Mouse (Mus musculus): ENCODE data around the gene Hoxd9.

Gene Hoxd9

DNA sequence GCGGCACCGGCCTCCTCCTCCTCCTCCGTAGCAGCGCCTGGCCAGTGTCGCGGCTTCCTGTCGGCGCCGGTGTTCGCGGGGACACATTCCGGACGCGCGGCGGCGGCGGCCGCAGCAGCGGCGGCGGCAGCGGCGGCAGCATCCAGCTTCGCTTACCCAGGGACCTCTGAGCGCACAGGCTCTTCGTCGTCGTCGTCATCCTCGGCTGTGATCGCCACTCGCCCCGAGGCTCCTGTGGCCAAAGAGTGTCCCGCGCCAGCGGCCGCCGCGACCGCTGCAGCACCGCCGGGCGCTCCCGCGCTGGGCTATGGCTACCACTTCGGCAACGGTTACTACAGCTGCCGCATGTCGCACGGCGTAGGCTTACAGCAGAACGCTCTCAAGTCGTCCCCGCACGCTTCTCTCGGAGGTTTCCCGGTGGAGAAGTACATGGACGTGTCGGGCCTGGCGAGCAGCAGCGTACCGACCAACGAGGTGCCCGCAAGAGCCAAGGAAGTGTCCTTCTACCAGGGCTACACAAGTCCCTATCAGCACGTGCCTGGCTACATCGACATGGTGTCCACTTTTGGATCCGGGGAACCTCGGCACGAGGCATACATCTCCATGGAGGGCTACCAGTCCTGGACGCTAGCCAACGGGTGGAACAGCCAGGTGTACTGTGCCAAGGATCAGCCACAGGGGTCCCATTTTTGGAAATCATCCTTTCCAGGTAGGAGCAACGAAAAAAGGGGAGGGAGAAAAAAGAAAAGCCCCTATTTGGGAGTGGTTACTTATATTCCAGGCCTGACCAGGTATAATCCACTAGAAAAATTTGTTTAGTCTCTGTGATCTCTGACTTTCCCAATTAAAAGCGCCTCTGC lies 28.9 kb upstream of the Hoxd9 start:
- no peak for DNase-seq (ENCODE audit: extremely low spot score)

DNA sequence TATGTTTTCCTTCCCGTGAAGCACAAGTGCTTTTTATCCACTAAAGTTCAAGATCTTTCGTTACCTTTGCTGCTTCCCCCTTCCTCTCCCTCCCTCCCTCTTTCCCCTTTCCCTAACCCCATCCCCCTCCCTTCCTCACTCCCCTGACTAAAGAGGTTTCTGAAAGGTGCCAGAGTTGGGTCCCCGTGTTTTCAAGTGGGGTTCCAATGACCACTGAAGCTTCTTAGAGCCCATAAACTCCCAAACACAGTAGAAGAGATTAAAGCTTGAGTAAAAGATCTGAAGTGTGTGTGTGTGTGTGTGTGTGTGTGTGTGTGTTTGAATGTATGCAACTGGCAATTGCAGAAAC lies 28.3 kb upstream of the Hoxd9 start:
- no peak for DNase-seq (ENCODE audit: extremely low spot score)

DNA sequence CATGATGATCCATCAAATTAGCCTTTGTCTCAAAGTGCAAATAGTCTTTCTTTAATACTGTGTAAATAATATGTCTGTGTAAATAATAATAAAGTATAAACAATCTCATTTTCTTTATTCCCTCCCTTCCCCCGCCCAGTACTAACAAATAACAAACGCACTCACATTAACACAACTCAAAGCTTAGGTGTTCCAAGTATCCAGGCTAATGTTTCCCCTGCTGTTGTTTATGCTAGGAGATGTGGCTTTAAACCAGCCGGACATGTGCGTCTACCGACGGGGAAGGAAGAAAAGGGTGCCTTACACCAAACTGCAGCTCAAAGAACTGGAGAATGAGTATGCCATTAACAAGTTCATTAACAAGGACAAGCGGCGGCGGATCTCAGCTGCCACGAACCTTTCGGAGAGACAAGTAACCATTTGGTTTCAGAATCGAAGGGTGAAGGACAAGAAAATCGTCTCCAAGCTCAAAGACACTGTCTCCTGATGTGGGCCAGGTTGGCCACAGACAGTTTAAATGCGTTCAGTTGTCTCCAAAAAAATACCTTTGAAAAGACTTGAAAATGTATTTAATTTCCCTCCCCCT lies 27.8 kb upstream of the Hoxd9 start:
- no peak for DNase-seq (ENCODE audit: extremely low spot score)

DNA sequence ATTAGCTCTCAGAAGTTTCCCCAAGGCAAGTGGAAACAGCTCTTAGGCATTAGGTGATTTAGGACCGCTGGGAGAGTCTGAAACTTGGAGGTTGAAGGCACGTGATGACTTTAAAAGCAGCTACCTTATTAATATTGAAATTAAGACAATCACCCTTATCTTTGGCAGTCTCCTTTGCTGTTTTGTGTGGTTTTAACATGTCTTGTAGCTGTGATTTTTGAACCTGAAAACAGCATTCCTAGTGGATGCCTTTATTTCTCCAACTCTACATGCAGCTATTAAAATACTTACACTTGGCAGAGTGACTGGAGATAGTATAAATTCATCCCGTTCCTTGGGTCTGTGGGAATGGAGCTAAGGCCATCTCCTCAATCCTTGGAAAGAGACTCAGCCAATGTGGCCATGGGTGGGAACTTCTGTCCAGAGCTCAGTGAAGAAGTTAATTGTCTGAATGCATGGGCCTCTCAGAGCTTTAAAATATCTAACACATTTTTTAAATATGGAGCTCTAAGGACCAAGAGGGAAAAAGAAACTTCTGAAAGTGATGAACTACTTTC lies 26.8 kb upstream of the Hoxd9 start:
- DNase-seq (ENCODE audit: extremely low spot score), result no peak

DNA sequence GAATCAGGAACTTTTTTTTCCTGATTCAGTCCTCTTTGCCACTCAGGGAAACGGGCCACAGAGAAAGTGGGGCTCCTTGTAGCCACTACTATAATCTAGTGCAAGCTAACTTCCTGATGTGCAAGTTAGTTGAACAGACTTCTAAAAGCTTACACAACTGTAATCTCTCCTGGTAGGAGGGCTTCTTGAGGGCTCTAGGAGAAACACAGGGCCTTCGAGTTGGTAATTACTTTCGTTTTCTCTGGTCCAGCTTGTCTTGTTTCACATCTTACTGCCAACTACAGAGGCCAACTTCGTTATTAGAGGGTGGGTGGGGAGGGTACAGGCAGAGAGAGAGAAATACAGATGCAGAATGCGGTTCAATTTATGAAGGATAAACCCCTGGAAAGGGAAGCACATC lies 25.7 kb upstream of the Hoxd9 start:
- no peak for DNase-seq (ENCODE audit: extremely low spot score)

DNA sequence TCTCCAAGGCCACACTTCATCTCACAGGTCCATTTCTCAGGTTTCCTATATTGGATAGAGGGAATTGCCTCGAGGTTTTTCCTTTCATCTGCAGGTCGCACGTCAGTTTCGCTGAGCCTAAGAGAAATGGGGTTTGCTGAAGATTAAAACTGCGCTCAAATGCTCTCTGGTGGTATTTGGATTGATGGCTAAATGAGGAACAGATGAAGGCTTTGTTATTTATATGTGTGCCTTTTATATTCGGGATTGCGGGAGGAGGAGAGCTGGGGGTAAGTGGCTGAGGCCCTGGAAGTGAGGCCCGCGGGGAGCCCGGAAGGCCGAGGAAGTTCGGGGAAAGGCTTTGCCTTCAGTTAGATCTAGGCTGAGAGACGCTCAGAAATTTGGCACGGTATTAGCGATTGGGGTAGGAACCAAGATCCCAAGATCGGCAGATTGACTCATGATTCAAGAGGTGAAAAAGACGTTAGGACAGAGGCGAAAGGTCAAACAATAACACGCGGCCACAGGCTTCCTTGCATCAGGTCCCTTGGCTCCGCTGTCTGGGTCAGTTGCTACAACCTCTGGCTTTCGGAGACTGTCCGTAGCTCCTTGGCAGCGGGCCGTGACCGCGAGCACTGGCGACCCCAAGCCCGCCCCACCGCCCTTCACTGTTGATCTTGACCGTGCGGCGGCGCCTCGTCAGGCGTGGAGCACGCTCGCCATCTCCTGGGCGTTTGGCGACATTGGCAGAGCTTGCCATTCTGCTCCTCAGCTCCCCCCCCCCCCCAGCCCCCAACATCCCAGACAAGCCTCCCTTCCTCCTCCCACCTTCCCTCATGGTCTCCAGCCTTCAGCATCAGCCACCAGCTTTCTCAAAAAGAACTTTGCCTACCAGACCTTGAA lies 24.8 kb upstream of the Hoxd9 start:
- peak; percentile 80 for DNase-seq (ENCODE audit: extremely low spot score)

DNA sequence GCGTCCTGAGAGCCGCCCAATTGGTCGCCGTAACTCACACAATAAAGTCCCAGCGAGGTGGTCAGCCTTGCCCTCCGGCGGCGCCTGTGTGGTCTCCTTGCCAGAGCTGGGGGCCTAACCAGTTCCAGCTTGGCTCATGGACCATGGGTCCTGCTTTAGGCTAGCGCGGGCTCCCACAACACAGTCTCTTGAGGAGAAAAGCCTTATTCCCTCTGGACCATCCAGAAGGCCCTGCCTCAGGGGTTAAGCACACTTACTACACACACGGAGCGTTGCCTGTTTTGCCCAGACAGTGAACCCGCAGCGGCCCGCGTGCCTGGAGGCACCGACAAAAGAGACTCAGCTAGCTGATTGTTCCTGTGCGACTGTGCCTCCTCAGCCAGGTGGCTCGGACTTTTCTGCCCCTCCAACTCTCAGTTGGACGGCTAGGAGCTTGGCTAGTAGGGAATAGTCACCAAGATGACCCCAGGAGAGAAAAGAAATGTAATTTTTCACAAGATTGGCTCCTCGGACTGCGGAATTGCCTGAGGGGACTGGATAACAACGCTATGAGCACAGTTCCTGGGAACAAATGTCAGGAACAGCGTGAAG lies 23.6 kb upstream of the Hoxd9 start:
- DNase-seq (ENCODE audit: extremely low spot score), result no peak

DNA sequence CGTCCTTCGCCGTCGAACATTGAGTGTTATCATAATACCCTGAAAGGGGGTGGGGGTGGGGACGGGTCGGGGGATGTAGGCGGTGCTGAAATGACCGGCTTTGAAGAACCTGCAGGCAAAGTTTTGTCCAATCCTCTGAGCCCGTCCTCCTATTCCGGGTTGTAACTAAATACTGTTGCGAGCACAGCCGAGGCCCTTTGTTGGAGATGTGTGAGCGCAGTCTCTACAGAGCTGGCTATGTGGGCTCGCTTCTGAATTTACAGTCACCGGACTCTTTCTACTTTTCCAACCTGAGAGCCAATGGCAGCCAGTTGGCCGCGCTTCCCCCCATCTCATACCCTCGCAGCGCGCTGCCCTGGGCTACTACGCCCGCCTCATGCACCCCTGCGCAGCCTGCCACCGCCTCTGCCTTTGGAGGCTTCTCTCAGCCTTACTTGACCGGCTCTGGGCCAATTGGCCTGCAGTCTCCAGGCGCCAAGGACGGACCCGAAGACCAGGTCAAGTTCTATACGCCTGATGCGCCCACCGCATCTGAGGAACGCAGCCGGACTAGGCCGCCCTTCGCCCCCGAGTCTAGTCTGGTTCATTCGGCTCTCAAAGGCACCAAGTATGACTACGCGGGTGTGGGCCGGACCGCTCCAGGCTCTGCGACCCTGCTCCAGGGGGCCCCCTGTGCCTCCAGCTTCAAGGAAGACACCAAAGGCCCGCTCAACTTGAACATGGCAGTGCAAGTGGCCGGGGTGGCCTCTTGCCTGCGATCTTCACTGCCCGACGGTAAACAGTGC lies 22.5 kb upstream of the Hoxd9 start, which contains the start of gene Hoxd12:
TSS of gene Hoxd12 (plus strand) at position 133 of the 785 bp plus-strand sequence.
- no peak for DNase-seq (ENCODE audit: extremely low spot score)

DNA sequence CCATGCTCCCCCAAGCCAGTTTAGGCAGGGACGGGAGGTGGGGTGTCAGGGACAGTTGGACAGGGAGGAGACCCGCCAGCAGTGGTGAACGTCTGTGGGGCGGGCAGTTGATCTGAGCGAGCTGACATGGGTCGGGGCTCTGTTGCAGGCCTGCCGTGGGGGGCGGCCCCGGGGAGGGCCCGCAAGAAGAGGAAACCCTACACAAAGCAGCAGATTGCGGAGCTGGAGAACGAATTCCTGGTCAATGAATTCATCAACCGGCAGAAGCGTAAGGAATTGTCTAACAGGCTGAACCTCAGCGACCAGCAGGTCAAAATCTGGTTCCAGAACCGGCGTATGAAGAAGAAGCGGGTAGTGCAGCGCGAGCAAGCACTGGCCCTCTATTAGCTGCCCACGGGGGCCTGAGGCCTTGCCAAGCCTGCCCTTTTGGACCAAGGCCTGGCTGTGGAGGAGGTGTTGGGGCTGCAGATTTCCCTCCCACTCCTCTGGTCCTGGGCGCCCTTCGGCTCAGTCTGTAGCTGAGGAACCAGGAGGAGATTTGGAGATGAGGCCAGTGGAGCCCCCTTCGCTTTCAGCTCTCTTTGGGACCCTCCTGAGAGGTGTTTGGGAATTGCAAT lies 21.8 kb upstream of the Hoxd9 start:
- no peak for DNase-seq (ENCODE audit: extremely low spot score)

DNA sequence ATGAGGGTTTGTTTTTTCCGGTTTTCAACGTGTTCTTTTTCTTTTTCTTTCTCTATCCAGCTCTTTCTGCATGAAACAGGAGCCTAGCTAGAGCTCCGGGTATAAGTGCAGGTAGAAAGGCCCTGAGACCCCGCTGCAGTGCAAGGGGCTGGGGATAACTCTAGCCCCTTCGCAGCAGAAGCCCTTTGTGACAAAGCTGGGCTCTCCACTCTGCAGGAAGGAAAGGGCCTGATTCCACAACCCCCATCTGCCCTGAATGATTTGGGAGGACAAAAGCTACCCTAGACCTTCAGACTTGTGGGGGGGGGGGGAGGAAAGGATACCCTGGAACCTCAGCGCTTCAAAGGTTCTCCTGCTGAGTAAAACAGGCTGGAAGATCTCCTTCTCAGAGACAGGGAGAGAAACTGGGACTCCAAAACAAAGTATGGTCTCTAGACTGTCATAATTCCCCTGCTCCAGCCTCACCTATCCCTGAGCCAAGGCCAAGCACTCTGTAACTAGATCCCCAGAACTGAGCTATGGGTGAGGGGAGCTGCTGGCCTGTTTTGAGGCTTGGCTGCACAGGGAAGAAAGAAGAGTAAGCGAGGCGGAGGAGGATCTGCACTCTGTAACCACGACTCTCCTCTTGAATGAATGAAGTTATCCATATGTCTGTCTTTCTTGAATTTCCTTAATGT lies 21.0 kb upstream of the Hoxd9 start:
- no peak for DNase-seq (ENCODE audit: extremely low spot score)

DNA sequence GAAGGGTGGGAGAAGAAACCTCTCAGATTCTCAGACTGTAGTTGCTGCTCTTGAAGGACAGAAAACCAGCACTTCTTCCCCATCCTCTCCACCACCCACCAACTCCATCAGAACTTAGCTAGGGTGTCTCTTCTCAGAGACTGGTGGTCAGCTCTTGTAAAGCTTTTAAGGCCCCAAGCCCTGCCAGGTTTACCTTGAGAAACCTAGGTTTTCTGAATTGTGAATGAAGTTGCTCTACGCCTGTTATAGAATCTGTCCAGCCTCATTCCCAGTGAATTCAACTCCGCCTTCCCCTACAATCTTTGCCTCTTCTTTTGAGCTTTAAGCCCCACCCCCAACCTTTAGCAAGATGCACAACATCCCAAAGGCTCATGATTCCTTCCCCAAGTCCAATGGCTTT lies 20.4 kb upstream of the Hoxd9 start:
- DNase-seq (ENCODE audit: extremely low spot score), result no peak

DNA sequence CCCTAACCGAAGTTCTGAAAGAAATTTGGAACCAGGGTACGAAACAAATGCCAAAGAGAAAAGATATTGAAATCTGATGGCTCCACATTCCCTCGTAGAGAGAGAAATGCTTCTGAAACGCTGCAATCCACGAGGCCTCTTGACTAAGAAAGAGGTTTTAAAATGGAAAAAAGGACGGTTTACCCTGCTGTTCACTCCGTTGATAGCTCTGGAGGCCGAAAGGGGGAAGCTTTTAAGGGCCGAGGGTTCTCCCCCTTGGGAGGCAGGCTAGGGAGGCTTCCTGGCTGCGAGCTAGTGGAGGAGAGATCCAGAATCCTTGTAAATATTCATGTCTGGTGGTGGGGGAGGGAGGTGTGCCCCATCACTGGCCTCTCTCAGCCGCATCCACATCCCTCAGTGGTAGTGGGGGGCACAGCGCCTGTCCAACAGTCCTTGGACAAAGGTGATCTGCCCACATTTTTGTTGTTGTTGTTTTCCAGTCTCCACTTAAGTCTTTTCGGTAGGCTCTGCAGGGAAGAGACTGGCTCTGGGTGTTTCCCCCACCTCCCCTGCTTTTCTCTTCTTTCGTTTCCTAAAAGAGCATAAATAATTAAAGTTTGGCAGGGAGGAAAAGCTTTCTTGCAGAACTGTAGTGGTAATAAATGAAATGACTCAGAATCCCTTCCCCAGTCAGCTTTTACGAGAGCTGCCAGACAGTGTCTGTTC lies 18.5 kb upstream of the Hoxd9 start, which contains the start of gene Hoxd11:
TSS of gene Hoxd11 (plus strand) at position 667 of the 705 bp plus-strand sequence.
- no peak for DNase-seq (ENCODE audit: extremely low spot score)

DNA sequence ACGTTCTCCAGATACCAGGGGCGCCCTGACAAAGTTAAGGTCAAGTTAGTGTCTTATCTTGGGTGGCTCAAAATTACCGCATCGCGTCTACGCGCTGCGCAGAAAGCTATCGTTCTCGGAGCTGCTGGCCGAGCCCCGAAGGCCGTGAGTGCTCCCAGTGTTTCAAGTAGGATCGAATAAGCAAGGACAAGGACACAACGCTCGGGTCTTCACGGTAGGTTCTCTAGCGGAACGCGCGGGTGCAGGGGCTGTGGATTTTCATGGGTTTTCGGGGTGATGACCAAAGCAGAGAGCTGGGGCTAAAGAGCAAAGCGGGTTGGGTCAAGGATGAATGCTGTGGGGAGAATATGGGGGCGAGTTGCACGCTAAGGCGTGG lies 17.9 kb upstream of the Hoxd9 start:
- DNase-seq (ENCODE audit: extremely low spot score), result no peak

DNA sequence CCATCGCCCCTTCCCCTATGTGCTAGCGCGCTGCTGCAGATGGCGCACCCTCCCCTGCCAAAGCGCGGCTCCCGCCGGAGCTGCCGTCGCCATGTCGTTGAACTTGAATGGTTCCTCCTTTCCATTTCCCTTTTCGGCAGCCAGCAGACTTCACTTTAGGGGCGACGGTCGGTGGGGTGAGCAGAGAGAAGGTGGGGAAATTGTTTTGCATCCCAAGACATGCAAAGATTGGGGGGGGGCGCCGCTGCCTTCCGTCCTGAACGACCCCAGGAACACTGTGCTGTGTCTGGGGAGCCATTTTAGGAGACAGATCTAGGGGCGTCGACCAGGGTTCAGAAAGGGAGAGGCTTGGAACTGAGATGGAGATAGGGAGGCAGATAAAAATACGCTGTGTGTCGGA lies 17.5 kb upstream of the Hoxd9 start:
- no peak for DNase-seq (ENCODE audit: extremely low spot score)

DNA sequence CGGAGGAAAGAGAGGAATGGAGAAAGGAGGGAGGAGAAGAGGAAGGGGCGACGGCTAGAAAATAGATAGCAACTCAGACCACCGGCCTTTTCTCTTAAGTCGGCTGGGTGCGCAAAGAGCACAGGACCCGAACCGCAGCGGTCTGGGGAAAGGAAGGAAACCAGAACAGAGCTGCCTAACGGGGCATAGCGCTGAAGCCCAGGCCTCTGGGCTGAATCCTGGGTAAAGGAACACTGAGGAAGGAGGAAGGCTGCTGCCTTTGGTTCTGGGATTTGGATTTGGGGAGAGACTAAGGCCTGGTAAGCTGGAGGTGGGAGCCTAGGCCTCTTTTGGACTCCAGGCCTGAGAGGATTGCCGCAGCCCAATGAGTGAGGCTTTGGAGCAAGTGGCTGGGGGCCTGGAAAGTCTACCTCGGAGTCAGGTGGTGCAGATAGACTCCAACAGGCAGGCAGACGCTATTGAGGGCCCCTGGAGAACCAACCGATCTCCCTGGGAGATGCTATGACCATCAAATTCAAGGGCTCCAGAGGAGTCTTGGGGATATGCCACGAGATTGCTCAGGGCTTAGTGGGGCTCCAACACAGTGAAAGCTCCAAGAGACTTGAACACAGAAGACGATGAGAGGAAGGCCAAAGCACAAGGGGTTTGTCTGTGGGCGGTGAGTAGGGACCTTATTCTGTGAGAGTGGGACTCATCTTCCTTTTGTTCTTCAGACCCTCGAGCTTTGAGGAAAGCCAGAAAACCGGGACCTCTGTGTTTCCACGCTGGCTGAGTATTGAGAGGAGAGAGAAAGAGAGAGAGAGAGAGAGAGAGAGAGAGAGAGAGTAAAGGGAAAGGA lies 16.7 kb upstream of the Hoxd9 start:
- no peak for DNase-seq (ENCODE audit: extremely low spot score)

DNA sequence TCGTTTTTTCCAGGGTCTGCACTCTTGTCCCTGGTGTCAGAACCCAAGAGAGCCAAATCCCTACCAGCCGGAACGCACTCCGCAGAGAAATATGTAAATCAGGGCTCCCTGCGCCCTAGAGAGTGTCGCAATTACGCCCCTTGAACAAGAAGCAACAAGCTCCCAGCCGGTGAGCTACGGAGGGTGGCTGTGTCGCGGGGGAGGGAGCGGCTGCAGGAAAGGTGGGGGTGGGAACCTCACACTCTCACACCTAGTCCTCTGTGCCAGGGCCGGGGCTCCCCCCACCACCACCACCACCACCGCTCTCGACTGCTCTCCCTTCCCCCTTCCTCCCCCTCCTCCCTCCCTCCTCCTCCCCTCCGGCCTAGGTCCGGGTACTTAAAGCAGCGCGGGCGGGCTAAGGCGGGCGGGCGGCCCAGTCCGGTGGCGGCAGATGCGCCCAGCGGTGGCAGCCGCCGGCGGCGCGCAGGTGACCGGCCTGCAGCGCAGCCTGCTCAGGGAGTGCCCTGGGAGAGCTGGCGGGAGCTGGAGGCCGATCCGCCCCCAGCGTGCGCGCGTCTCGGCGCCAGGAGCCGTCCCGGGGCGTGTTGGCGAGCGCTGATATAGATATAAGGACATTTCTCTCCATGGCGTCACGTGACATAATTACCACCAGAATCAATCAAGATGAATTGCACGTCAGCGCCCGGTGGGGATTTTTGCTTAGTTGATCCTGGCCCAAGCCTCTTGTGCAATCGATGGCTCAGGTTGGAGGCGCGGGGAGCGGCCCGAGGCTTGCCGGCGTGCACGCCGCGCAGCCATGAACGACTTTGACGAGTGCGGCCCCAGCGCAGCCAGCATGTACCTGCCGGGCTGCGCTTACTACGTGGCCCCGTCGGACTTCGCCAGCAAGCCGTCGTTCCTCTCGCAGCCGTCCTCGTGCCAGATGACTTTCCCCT lies 15.7 kb upstream of the Hoxd9 start:
- no peak for DNase-seq (ENCODE audit: extremely low spot score)

DNA sequence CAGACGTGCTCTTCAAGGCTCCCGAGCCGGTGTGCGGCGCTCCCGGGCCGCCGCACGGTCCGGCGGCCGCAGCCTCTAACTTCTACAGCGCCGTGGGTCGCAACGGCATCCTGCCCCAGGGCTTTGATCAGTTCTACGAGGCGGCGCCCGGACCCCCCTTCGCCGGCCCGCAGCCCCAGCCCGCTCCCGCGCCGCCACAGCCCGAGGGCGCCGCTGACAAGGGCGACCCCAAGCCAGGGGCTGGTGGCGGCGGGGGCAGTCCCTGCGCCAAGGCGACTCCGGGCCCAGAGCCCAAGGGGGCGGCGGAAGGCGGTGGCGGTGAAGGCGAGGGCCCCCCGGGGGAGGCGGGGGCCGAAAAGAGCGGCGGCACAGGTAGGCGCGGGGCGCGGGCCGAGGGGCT lies 14.7 kb upstream of the Hoxd9 start:
- no peak for DNase-seq (ENCODE audit: extremely low spot score)
